Mouse (Mus musculus) kidney, postnatal 10 days (tissue): Measurements from ENCODE around the gene Pdik1l.
"Not testable (repeated sequence)": the region's sequence is repeated elsewhere in the genome, so short reads cannot be mapped to it uniquely, and the experiment has no call there.

ENCODE experiments used
- DNase-seq: peaks from one replicate; pipeline ENCODE4 v3.0.0; 2021; ENCODE audit warnings: mixed read lengths

Gene Pdik1l

GRCm38 (mm10) chr4:134298626-134299497 lies 11.2 kb upstream of the Pdik1l start:
- no peak for DNase-seq

DNA sequence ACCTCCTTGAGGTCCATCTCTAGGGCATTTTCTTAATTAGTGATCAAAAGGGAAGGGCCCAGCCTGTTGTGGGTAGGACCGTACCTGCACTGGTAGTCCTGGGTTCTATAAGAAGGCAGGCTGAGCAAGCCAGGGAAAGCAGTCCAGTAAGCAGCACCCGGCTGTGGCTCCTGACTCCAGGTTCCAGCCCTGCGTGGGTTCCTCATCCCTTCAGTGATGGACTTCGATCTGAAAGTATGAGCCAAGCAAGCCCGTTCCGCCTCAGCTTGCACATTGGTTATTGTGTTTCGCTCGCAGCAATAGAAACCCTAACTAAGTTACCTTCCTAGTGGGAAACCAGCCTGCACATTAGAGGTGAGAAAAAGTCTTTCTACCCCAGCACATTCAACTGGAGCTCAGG lies 9.7 kb upstream of the Pdik1l start:
- no peak for DNase-seq

DNA sequence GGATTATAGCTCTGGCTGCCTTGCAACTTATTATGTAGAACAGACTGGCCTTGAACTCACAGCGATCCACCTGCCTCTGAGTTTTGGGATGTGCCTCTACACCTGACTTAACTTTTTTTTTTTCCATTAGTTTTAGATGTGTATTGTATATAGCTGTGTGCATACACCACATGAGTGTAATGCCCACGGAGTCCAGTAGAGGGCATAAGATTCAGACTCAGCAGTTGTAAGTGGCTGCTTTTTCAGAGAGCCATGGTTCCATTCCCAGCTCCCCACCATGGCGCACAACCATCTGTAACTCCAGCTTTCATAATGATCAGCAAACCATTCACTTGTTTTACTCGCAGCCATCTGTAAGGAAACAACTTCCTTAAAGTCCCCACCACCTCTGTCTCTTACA lies 8.8 kb upstream of the Pdik1l start:
- DNase-seq = no peak

- not testable (repeated sequence) for DNase-seq
These were observed 8.4 kb upstream of the Pdik1l start for GRCm38 (mm10) chr4:134296096-134296495.

- no peak for DNase-seq
These were observed 6.0 kb upstream of the Pdik1l start for GRCm38 (mm10) chr4:134293692-134294163.

GRCm38 (mm10) chr4:134293061-134293691 lies 5.5 kb upstream of the Pdik1l start:
- DNase-seq = no peak

- DNase-seq = peak; percentile 84
These were observed 4.4 kb upstream of the Pdik1l start for GRCm38 (mm10) chr4:134292067-134292466.

GRCm38 (mm10) chr4:134288397-134289256 lies 932 bp upstream of the Pdik1l start:
- peak; percentile 46 for DNase-seq

GRCm38 (mm10) chr4:134287168-134287564 lies 529 bp downstream of the Pdik1l start:
- DNase-seq = peak; percentile 97

GRCm38 (mm10) chr4:134286226-134287167 lies 1.2 kb downstream of the Pdik1l start:
- peak; percentile 63 for DNase-seq

- DNase-seq = no peak
These were observed 2.8 kb downstream of the Pdik1l start for GRCm38 (mm10) chr4:134284942-134285341.

DNA sequence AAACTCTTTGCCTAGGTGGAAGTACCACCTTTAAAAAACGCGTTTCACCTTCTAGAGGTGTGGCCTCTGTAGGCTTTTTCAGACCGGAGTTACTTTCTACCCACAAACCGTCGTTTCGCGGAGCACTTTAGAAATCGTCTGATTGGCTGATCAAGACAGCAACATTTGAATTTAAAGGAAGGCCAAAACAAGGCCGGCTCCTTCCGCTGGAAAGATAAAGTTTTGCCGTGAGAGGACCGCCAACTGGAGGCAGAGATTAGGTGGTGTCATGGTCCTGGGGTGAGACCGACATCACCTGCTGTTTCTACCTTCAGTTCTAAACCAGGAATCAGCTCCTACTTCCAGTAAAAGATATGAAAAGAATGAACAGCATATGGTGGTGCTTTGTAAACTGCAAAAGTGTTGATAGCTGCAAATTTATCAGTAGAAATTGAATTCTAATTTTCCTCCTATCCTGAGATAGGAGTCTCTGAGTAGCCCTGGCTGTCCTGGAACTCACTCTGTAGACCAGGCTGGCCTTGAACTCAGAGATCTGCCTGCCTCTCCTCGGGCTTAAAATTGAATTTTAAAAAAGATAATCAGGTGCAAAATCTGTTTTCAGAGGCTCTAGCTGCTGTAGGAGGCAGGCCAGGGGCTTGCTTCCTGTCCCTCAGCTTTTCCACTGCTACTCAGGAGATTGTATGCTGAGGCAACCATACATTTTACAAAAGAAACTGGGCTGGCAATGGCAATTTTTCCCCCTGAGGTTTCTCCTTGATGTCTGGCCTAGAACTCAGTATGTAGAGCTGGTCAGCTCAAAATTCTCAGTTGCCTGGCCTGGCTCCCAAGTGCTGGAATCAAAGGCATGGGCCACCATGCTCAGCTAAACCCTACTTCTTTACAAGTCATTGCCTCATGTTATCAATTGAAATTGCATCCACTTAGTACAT lies 14.0 kb downstream of the Pdik1l start:
- DNase-seq = peak; percentile 27

DNA sequence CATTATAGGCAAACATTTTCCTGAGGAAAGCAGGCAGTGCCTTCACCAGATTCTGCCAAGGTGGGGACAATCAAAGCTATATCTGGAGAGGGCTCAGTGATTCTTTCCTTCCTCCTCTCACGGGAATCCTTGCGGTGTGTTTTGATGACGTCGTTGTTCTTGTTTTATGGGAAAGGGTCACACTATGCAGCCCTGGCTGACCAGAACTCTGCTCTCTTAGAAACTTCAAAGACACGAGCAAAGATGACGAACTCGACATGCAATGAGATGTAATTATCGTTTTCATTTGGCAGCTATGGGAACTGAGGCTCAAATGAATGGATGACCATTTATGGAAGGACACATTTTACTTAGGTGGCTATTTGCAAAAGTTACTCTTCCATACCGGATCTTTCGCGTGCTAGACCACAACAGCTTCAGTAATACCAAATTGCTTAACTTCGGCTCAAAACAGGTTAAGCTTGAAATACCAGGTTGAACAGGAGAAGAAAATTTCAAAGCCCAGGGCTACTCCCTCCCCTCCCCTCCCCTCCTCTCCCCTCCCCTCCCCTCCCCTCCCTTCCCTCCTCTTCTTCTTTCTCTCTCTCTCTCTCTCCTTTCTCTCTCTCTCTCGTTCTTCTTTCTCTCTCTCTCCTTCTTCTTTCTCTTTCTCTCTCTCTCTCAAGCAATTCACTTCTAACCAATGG lies 14.8 kb downstream of the Pdik1l start:
- DNase-seq = no peak

- no peak for DNase-seq
These were observed 15.7 kb downstream of the Pdik1l start for GRCm38 (mm10) chr4:134271979-134272378.

DNA sequence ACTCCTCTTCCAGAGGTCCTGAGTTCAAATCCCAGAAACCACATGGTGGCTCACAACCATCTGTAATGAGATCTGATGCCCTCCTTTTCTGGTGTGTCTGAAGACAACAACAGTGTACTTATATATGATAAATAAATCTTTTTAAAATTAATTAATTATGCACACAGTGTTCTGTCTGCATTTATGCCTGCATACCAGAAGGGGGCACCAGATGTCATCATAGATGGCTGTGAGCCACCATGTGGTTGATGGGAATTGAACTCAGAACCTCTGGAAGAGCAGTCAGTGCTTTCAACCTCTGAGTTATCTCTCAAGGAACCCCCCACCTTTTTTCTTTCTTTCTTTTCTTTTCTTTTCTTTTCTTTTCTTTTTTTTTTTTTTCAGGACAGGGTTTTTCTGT lies 18.1 kb downstream of the Pdik1l start:
- not testable (repeated sequence) for DNase-seq

GRCm38 (mm10) chr4:134268102-134268655 lies 19.5 kb downstream of the Pdik1l start:
- no peak for DNase-seq

DNA sequence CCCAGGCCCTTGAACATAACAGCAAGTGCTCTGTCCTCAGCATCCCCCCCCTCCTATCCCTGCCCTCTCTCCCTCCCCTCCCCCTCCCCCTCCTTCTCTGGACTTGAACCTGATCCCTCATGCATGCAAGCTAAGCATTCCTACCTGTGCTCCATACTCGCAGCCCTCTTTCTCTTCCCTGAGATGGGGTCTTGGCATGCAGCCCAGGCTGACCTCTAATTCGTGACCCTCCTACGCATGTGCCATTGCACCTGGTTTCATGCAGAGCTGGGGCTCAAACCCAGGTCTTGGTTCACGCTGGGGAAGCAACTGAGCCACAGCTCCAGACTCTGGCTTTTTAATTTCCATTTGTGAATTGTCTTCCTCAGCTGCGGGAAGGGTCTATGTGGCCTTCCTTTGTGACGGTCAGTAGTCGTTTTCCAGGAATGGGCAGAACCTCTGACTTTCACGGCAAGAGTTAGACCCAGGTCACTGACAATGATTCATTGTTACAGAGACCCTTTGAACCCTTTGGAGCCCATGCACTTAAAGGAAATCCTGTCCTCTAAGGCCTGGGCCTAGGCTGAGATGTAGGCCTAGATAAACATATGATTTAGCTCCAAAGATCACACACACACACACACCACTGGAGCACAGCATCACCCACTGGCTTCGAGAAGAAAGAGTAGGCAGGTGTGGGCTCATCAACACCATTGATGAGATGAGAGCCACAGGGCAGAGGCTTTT lies 21.7 kb downstream of the Pdik1l start:
- DNase-seq = peak; percentile 36

GRCm38 (mm10) chr4:134263191-134263590 lies 24.5 kb downstream of the Pdik1l start:
- peak; percentile 84 for DNase-seq

DNA sequence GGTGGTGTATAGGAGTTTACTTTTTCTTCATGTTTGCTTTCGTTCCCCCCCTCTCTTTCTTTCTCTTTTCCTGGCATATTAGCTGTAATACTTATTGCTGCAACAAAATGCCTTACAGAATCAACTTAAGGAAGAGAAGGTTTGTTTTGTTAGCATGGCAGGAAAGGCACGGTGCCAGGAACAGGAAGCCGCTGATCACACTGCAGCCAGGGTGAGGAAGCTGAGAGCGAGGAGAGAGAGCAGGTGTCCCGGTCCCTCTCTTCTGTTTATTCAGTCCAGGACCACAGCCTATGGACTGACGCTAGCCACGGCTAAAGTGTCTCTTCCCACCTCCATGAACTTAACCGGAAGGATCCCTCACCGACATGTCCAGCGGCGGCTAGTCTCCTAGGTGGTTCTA lies 29.3 kb downstream of the Pdik1l start:
- DNase-seq = peak; percentile 61
